Mouse (Mus musculus) E14TG2a.4 (cell line): Measurements from ENCODE around the gene Six2.

Source experiments
- CTCF ChIP-seq: conservative IDR thresholded peaks from 2 replicates; pipeline ENCODE4 v1.5.1; 2014; ENCODE audit warnings: low read length
- NANOG ChIP-seq: IDR thresholded peaks from 2 replicates; pipeline ENCODE4 v1.6.1; 2014; ENCODE audit warnings: borderline replicate concordance, low read length, mixed read lengths
- POU5F1 ChIP-seq: IDR thresholded peaks from 2 replicates; pipeline ENCODE4 v1.6.1; 2014; ENCODE audit warnings: low read length, borderline replicate concordance

- TF ChIP-seq CTCF (no peak), POU5F1 (no peak), NANOG (no peak)
These were observed 7.8 kb downstream of the Six2 start for GRCm38 (mm10) chr17:85680116-85680850.
